Mouse (Mus musculus) common myeloid progenitor, adult 5-6 weeks (primary cell): ENCODE measurements at regions not wholly inside any gene's neighbourhood (a gene's known extent, or its start where the extent isn't known, plus 50 kb on each side); places are given as distances from the start of the nearest gene placed in this dataset.

Experiments used
- ATAC-seq: replicated peaks from 2 replicates; pipeline ENCODE4 v1.8.0; 2016; ENCODE audit warnings: low read depth, mild to moderate bottlenecking, moderate TSS enrichment, inconsistent platforms; ENCODE audit not compliant: poor library complexity, severe bottlenecking

GRCm38 (mm10) chr10:44676506-44676905 is 148.2 kb upstream of the Prdm1 start:
- ATAC-seq = peak; percentile 83

GRCm38 (mm10) chr10:44665509-44666144 is 137.3 kb upstream of the Prdm1 start:
- no peak for ATAC-seq

- no peak for ATAC-seq
These were observed 131.2 kb upstream of the Prdm1 start for GRCm38 (mm10) chr10:44659499-44659898.

GRCm38 (mm10) chr10:44653761-44654160 is 125.5 kb upstream of the Prdm1 start:
- ATAC-seq = no peak

GRCm38 (mm10) chr10:44647021-44647420 is 118.7 kb upstream of the Prdm1 start:
- no peak for ATAC-seq

GRCm38 (mm10) chr10:44646615-44647014 is 118.3 kb upstream of the Prdm1 start:
- ATAC-seq = no peak

GRCm38 (mm10) chr10:44641616-44642015 is 113.3 kb upstream of the Prdm1 start:
- no peak for ATAC-seq

- ATAC-seq = no peak
These were observed 112.3 kb upstream of the Prdm1 start for GRCm38 (mm10) chr10:44640620-44641019.

- ATAC-seq = peak; percentile 69
These were observed 110.4 kb upstream of the Prdm1 start for GRCm38 (mm10) chr10:44638678-44639077.

GRCm38 (mm10) chr10:44636786-44637185 is 108.5 kb upstream of the Prdm1 start:
- ATAC-seq = peak; percentile 49

GRCm38 (mm10) chr10:44636061-44636460 is 107.8 kb upstream of the Prdm1 start:
- no peak for ATAC-seq

- peak; percentile 13; the same call in 1 of the 2 replicates for ATAC-seq
These were observed 103.3 kb upstream of the Prdm1 start for GRCm38 (mm10) chr10:44631584-44631983.

GRCm38 (mm10) chr10:44630485-44630884 is 102.2 kb upstream of the Prdm1 start:
- ATAC-seq = peak; percentile 30

GRCm38 (mm10) chr10:44628387-44628786 is 100.1 kb upstream of the Prdm1 start:
- ATAC-seq = no peak

- ATAC-seq = no peak
These were observed 99.1 kb upstream of the Prdm1 start for GRCm38 (mm10) chr10:44627431-44627830.

- ATAC-seq = peak; percentile 71
These were observed 97.2 kb upstream of the Prdm1 start for GRCm38 (mm10) chr10:44625521-44625920.

GRCm38 (mm10) chr10:44615586-44615985 is 87.3 kb upstream of the Prdm1 start:
- peak; percentile 99 for ATAC-seq

- ATAC-seq = no peak
These were observed 84.3 kb upstream of the Prdm1 start for GRCm38 (mm10) chr10:44612571-44612970.

GRCm38 (mm10) chr10:44611399-44611798 is 83.1 kb upstream of the Prdm1 start:
- ATAC-seq = no peak

GRCm38 (mm10) chr10:44609187-44609586 is 80.9 kb upstream of the Prdm1 start:
- ATAC-seq = peak; percentile 33

GRCm38 (mm10) chr10:44607334-44607851 is 79.1 kb upstream of the Prdm1 start:
- peak; percentile 90 for ATAC-seq

GRCm38 (mm10) chr10:44604512-44604911 is 76.2 kb upstream of the Prdm1 start:
- no peak for ATAC-seq
